Mouse (Mus musculus) heart, embryonic 11.5 days (tissue): ENCODE measurements around the gene Rpl36al. TPM values are rescaled to one million over a fixed set of nuclear protein-coding genes. Genes with fewer than 3 reads are reported as not detected.

Experiments used
- ATAC-seq: fragments of 200-750 bp; cut with Nextera tagmentation; replicated peaks from 2 replicates; pipeline ENCODE4 v1.8.0; 2017; ENCODE audit warnings: moderate library complexity; ENCODE audit not compliant: insufficient number of reproducible peaks, low FRiP score, low TSS enrichment
- H3K27ac ChIP-seq: fragments of 300-500 bp; sonication (generic); 2 replicates; pipeline ENCODE4 v1.5.1; 2014; ENCODE audit warnings: mild to moderate bottlenecking, low read depth, low read length
- H3K27me3 ChIP-seq: fragments of 300-500 bp; sonication (generic); 2 replicates; pipeline ENCODE4 v1.6.1; 2014; ENCODE audit warnings: mild to moderate bottlenecking, low read length, mixed read lengths; ENCODE audit not compliant: control insufficient read depth, insufficient read depth
- H3K36me3 ChIP-seq: fragments of 300-500 bp; sonication (generic); 2 replicates; pipeline ENCODE4 v1.6.1; 2014; ENCODE audit warnings: mild to moderate bottlenecking, low read length, moderate library complexity, mixed read lengths; ENCODE audit not compliant: control insufficient read depth, insufficient read depth
- H3K4me1 ChIP-seq: fragments of 300-500 bp; sonication (generic); 2 replicates; pipeline ENCODE4 v1.6.1; 2014; ENCODE audit warnings: low read length; ENCODE audit not compliant: control insufficient read depth, insufficient read depth
- H3K4me2 ChIP-seq: fragments of 300-500 bp; sonication (generic); 2 replicates; pipeline ENCODE4 v1.6.1; 2014; ENCODE audit warnings: mild to moderate bottlenecking, moderate library complexity
- H3K4me3 ChIP-seq: fragments of 300-500 bp; sonication (generic); 2 replicates; pipeline ENCODE4 v1.5.1; 2014; ENCODE audit warnings: low read depth, low read length
- H3K9ac ChIP-seq: fragments of 300-500 bp; sonication (generic); 2 replicates; pipeline ENCODE4 v1.6.1; 2014; ENCODE audit warnings: mild to moderate bottlenecking, low read depth, low read length, moderate library complexity
- H3K9me3 ChIP-seq: fragments of 300-500 bp; sonication (generic); replicated peaks from 2 replicates; pipeline ENCODE4 v1.6.1; 2016; ENCODE audit warnings: low read length; ENCODE audit not compliant: control insufficient read depth
- WGBS: fragments of 180-500 bp; shearing (Covaris S2); extraction: QIAGEN DNeasy Blood & Tissue Kit; methylation state at CpG from one replicate; pipeline ENCODE4 v1.1.7; 2014; ENCODE audit not compliant: insufficient replicate concordance; 5-methylcytosine and 5-hydroxymethylcytosine counted together
- polyA plus RNA-seq: library from polyadenylated mRNA; unstranded; fragments of >200 nt; fragmentation: Nextera tagmentation; extraction: Ambion mirVana; gene quantifications from 2 replicates; pipeline ENCODE4 v1.2.1, GENCODE M21; 2014

Rpl36al gene
- polyA plus RNA-seq, 1 experiment from 2014 or later: 559 TPM

DNA sequence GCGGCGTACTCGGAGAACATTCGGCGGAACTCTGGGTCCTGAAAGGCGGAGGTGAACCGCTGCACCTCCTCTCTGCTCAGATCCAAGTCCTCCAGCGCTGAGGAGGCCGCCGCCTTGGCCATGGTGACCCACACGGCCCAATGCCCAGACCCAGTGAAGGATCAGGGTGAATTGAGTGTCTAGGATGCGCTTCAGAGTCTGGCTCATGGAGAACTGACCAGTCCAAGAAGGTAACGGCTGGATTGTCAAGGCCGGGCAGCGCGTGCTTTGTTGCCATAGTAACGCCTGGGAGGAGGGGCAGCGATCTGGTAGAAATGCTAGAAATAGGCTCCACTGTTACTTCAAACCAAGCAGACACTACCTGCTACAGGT lies 14.3 kb upstream of the Rpl36al start, which contains the start of gene Dnaaf2:
Gene Dnaaf2 (minus strand): TSS at position 266 of the 372 bp plus-strand sequence.
- Histone ChIP-seq H3K27ac (peak within 1 kb of the TSS; percentile 81), H3K4me3 (peak within 1 kb of the TSS; percentile 97), H3K4me2 (peak within 1 kb of the TSS; percentile 99), H3K27me3 (no peaks in the 10 kb centered on the region), H3K9me3 (no peaks in the 10 kb centered on the region), H3K9ac (peak within 1 kb of the TSS; percentile 93), H3K4me1 (peaks cover 14% of the 10 kb centered on the region), H3K36me3 (peaks cover 6% of the 10 kb centered on the region; the same call in 1 of the 2 replicates)
- ATAC-seq: peak; percentile 33
- WGBS: 0% methylated on average over 18 of the region's 18 CpGs

DNA sequence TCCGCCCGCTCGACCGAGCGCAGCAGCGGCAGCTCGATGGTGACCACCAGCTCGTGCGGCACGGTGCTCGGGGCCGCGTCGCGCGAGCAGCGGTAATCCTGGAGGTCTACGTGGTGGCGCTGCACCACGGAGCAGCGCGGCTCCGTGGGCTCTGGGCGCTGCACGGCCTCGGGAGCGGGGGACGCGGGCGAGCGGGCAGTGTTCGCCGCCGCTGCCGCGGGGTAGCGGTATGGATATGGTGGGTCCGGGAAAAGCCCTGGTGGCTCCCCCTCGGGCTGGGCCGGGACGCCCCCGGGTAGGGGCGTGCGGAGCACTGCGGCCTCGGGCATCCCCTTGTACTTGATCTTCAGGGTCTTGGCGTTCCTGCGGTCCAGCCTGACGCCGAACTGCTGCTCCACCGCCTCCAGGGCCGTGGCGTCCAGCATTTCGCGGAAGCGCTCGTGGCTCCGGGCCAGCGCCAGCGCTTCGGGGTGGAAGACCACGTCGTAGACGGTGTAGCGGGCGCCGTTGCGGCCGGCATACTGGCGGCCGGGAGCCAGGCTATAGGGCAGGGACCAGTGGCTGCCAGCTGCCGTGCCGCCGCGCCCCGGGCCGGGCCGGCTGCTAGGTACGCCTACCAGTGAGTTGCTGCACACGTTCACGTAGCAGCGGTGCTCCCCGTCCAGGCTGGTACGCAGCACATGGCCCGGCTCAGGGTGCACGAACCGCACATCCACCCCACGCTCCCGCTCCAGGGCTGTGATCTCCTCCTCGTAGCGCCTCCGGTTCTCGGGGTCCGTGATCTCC lies 13.7 kb upstream of the Rpl36al start:
- Histone ChIP-seq H3K4me1 (peaks cover 14% of the 10 kb centered on the region), H3K36me3 (peaks cover 6% of the 10 kb centered on the region; the same call in 1 of the 2 replicates), H3K4me3 (peak overlapping the region; percentile 97), H3K27ac (peak overlapping the region; percentile 81), H3K4me2 (peak overlapping the region; percentile 99), H3K9me3 (no peaks in the 10 kb centered on the region), H3K9ac (peak overlapping the region; percentile 93), H3K27me3 (no peaks in the 10 kb centered on the region)
- peak; percentile 73 for ATAC-seq
- under 1% methylated on average over 94 of the region's 94 CpGs for WGBS

DNA sequence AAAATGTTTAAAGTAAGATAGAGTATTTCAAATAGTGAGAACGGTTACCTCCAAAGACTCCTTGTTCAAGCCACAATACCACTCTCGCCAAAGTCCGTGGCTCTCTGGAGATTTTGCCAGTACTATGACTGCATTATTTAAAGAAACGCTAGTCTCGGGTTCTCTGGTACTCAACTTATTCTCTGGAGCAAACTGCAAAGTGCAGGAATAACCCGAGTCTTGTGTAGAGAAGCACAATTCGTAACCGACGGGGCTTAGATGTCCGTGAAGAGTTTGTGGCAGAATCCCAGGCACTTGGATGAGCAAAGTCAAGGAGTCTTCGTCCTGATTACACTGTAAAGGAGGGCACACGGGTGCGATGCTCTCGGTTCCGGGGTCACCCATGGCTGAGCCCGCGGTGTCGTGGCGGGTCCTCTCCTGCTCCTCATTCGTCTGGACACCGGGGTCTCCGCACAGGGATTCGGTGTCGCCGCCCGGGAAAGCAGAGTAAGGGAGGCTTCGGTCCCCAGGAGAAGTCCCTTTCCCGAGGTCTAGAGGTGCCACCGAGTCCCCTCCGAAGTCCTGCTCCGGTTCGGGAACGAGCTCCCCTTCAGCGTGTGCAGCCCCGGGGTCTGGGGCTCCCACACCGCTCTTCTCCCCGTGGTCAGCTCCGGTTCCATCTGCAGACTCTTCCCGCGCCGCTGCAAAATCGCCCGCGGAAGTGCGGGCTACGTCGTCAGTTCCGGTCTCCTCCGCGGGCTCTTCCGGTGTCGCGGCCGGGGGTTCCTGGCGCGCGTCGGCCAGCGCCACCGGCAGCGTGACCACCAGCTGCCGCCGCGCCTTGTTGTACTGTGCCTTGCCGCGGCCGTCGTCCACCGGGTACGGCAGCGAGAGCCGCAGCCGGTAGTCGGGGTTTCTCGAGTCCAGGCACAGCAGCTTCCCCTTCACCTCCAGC lies 12.8 kb upstream of the Rpl36al start, which contains the start of gene Gm49383:
Gene Gm49383 (minus strand): TSS at position 661 of the 934 bp plus-strand sequence.
- Histone ChIP-seq H3K9me3 (no peaks in the 10 kb centered on the region), H3K4me3 (peak within 1 kb of the TSS; percentile 97), H3K27me3 (no peaks in the 10 kb centered on the region), H3K27ac (peak within 1 kb of the TSS; percentile 81), H3K36me3 (peaks cover 6% of the 10 kb centered on the region; the same call in 1 of the 2 replicates), H3K4me1 (peaks cover 14% of the 10 kb centered on the region), H3K9ac (peak within 1 kb of the TSS; percentile 93), H3K4me2 (peak within 1 kb of the TSS; percentile 99)
- ATAC-seq: peak; percentile 72
- under 1% methylated on average over 75 of the region's 75 CpGs for WGBS

DNA sequence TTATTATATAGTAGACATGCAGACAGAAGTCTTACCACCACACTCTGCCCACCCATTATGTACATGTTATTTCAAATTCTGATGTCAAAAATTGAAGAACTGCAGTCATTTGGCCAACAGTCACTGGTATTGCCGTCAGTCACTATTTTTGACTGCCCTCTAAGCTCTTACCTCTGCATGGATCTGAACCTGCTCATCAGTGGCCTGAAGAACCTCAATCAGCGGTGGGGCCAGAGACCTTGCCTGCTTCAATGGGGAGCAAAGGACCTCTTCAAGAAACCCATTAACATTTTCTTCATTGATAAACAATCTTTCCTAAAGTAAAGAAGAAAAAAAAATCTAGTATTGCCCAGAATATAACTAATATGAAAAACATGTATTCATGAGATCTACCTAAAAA lies 8.8 kb upstream of the Rpl36al start:
- H3K36me3 ChIP-seq: peaks cover 6% of the 10 kb centered on the region; the same call in 1 of the 2 replicates
- H3K4me2 ChIP-seq: no peak overlapping the region
- peaks cover 4% of the 10 kb centered on the region; the same call in 1 of the 2 replicates for H3K4me1 ChIP-seq
- 91% methylated on average over 2 of the region's 2 CpGs for WGBS
- no peak overlapping the region for H3K4me3 ChIP-seq
- H3K9ac ChIP-seq: no peak overlapping the region
- ATAC-seq: no peak
- no peaks in the 10 kb centered on the region for H3K27me3 ChIP-seq
- no peak overlapping the region for H3K27ac ChIP-seq
- no peaks in the 10 kb centered on the region for H3K9me3 ChIP-seq

DNA sequence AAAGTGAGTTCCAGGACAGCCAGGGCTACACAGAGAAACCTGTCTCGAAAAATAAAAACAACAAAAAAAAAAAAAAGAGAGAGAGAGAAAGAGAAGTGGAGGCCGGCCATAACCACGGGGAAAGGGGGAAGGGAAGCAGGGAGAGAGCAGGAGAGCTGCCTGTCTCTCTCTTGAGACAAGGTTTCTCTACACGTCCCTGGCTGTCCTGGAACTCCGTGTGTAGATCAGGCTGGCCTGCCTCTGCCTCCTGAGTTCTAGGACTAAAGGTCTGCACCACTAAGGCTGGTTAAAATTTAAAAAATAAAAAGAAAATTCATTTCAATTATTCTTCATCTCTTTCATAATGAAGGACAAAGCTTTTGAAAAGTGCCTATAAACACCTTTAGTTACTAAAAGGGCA lies 7.5 kb upstream of the Rpl36al start:
- WGBS: 84% methylated on average over 5 of the region's 5 CpGs
- ATAC-seq: no peak

DNA sequence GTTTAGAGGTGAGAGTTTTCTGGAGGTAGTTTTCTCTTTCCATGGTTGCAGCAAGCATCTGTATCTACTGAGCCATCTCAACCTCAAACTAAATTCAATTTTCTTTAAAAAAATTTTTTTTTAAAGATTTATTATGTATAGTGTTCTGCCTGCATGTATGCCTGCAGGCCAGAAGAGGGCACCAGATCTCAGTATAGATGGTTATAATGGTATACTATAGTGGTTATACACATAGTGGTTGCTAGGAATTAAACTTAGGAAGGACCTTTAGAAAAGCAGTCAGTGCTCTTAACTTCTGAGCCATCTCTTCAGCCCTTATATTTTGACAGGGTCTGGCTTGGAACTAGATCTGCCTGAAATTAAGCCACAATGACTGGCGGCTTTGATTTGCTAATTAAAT lies 6.6 kb upstream of the Rpl36al start:
- ATAC-seq: no peak
- H3K27me3 ChIP-seq: no peaks in the 10 kb centered on the region
- H3K36me3 ChIP-seq: peaks cover 6% of the 10 kb centered on the region; the same call in 1 of the 2 replicates
- H3K4me3 ChIP-seq: no peak overlapping the region
- H3K27ac ChIP-seq: no peak overlapping the region
- peaks cover 7% of the 10 kb centered on the region for H3K4me1 ChIP-seq
- no peaks in the 10 kb centered on the region for H3K9me3 ChIP-seq
- no peak overlapping the region for H3K9ac ChIP-seq
- H3K4me2 ChIP-seq: no peak overlapping the region
- 95% methylated on average over 1 of the region's 1 CpGs for WGBS

More for the DNA sequence above, 7.5 kb upstream of the Rpl36al start:
- Histone ChIP-seq H3K27me3 (no peaks in the 10 kb centered on the region), H3K4me1 (peaks cover 7% of the 10 kb centered on the region), H3K4me2 (no peak overlapping the region), H3K9me3 (no peaks in the 10 kb centered on the region), H3K4me3 (no peak overlapping the region), H3K27ac (no peak overlapping the region), H3K9ac (no peak overlapping the region), H3K36me3 (peaks cover 6% of the 10 kb centered on the region; the same call in 1 of the 2 replicates)

DNA sequence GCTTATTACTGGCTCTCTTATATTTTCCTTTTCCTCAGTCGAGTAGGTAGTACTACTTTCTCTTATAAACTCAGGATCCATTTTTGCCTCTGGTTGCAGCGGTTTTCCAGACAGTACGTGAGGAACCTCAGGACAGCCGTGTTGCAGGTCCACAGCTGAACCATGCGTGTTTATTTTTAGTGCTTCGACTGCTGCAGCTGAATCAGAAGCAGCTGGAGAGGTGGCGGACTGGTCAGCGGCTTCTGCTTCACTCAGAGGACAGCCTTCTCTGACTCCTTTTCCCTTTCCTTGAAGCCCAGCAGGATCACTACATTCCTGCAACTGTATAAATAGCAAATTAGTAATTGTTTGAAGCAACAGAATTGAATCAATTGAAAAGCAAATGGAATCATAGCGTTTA lies 6.2 kb upstream of the Rpl36al start:
- peaks cover 6% of the 10 kb centered on the region; the same call in 1 of the 2 replicates for H3K36me3 ChIP-seq
- no peak overlapping the region for H3K27ac ChIP-seq
- no peak for ATAC-seq
- no peak overlapping the region for H3K9ac ChIP-seq
- H3K4me2 ChIP-seq: no peak overlapping the region
- 74% methylated on average over 9 of the region's 9 CpGs for WGBS
- no peaks in the 10 kb centered on the region for H3K27me3 ChIP-seq
- H3K4me3 ChIP-seq: no peak overlapping the region
- H3K4me1 ChIP-seq: peaks cover 11% of the 10 kb centered on the region
- no peaks in the 10 kb centered on the region for H3K9me3 ChIP-seq

DNA sequence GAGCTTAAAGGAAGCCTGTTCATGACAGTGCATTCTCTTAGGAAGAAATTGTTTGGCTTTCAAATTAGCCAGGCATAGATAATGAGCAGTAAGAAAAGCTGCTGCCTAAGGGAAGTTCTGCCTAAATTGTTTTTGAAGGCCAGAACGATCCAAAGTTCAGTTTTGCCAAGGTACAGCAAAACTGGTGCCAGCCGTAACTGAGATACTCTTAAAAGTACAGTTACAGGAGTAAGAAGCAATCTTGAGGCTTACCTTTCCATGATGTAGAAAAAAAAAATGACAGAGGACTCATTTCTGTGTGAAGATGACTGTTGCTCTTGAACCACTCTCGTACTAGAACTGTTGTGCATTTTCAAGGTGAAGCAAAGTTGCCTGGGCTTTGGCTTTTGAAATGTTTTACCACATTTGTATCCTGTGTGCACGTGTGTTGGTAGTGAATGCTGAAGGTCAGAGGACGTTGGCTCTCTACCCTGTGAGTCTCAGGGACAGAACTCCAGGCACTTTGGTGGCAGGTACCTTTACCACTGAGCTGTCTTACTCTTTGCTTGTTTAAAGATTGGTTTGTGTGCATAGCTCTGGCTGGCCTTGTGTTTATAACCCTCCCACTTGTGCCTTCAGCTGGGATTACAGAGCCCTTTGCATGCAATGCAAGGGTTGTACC lies 3.1 kb upstream of the Rpl36al start:
- Histone ChIP-seq H3K4me2 (no peak overlapping the region), H3K4me1 (peaks cover 12% of the 10 kb centered on the region), H3K27ac (no peak overlapping the region), H3K4me3 (no peak overlapping the region), H3K9me3 (no peaks in the 10 kb centered on the region), H3K9ac (no peak overlapping the region), H3K27me3 (no peaks in the 10 kb centered on the region), H3K36me3 (peaks cover 6% of the 10 kb centered on the region; the same call in 1 of the 2 replicates)
- 73% methylated on average over 5 of the region's 5 CpGs for WGBS
- ATAC-seq: no peak
